Mouse (Mus musculus): Measurements from ENCODE around the gene Olfr585. TPM values are rescaled to one million over a fixed set of nuclear protein-coding genes. Genes with fewer than 3 reads are reported as not detected.

The Olfr585 gene
- not detected for total RNA-seq (2023)

GRCm38 (mm10) chr7:103097420-103097819 lies at the start of gene Olfr585:
Gene Olfr585 (plus strand): TSS chr7:103097720.

GRCm38 (mm10) chr7:103051000-103051399 lies 46.5 kb upstream of the Olfr585 start, which contains the start of gene Olfr583:
Gene Olfr583 (plus strand): TSS chr7:103051300.

GRCm38 (mm10) chr7:103081585-103081984 lies 15.9 kb upstream of the Olfr585 start, which contains the start of gene Olfr584:
Gene Olfr584 (plus strand): TSS chr7:103081885.

GRCm38 (mm10) chr7:103125538-103125937 lies 28.0 kb downstream of the Olfr585 start, which contains the start of gene Olfr586:
Gene Olfr586 (minus strand): TSS chr7:103125638.

GRCm38 (mm10) chr7:103140579-103140978 lies 43.1 kb downstream of the Olfr585 start, which contains the start of gene Olfr588-ps1:
Gene Olfr588-ps1 (plus strand): TSS chr7:103140879.

Other genes starting within 250 kb of the Olfr585 start
- not detected for gene Olfr566, start 239.0 kb upstream of the Olfr585 start, total RNA-seq (2023)
- gene Olfr568, start 220.6 kb upstream of the Olfr585 start, total RNA-seq (2023), result not detected
- gene Olfr569, start 206.8 kb upstream of the Olfr585 start, total RNA-seq (2023), result not detected
- gene Olfr570, start 203.1 kb upstream of the Olfr585 start, total RNA-seq (2023), result not detected
- not detected for gene Olfr571, start 180.2 kb upstream of the Olfr585 start, total RNA-seq (2023)
- gene Olfr572, start 173.3 kb upstream of the Olfr585 start, total RNA-seq (2023), result not detected
- not detected for gene Olfr573-ps1, start 155.1 kb upstream of the Olfr585 start, total RNA-seq (2023)
- not detected for gene Olfr574, start 149.3 kb upstream of the Olfr585 start, total RNA-seq (2023)
- not detected for gene Olfr575, start 138.9 kb upstream of the Olfr585 start, total RNA-seq (2023)
- not detected for gene Olfr576, start 135.1 kb upstream of the Olfr585 start, total RNA-seq (2023)
- not detected for gene Olfr577, start 121.8 kb upstream of the Olfr585 start, total RNA-seq (2023)
- gene Olfr578, start 108.4 kb upstream of the Olfr585 start, total RNA-seq (2023), result not detected
- gene Olfr582, start 59.7 kb upstream of the Olfr585 start, total RNA-seq (2023), result not detected
- gene Olfr583, start 46.4 kb upstream of the Olfr585 start, total RNA-seq (2023), result not detected
- gene Olfr584, start 15.8 kb upstream of the Olfr585 start, total RNA-seq (2023), result not detected
- gene Olfr586, start 27.9 kb downstream of the Olfr585 start, total RNA-seq (2023), result not detected
- gene Olfr588-ps1, start 43.2 kb downstream of the Olfr585 start, total RNA-seq (2023), result not detected
- gene Olfr589, start 58.6 kb downstream of the Olfr585 start, total RNA-seq (2023), result not detected
- not detected for gene Olfr591, start 80.6 kb downstream of the Olfr585 start, total RNA-seq (2023)
- gene Olfr592, start 87.1 kb downstream of the Olfr585 start, total RNA-seq (2023), result not detected
- not detected for gene Olfr593, start 114.1 kb downstream of the Olfr585 start, total RNA-seq (2023)
- gene Olfr594, start 119.3 kb downstream of the Olfr585 start, total RNA-seq (2023), result not detected
- not detected for gene Usp17ld, start 154.8 kb downstream of the Olfr585 start, total RNA-seq (2023)
- not detected for gene Olfr596, start 207.9 kb downstream of the Olfr585 start, total RNA-seq (2023)
- not detected for gene Olfr597, start 218.6 kb downstream of the Olfr585 start, total RNA-seq (2023)
- not detected for gene Olfr598, start 225.8 kb downstream of the Olfr585 start, total RNA-seq (2023)
- not detected for gene Olfr599, start 238.2 kb downstream of the Olfr585 start, total RNA-seq (2023)

Data from neutrophil, adult 59 days (primary cell).